Mouse (Mus musculus): ENCODE data around the gene Samd4. TPM values are rescaled to one million over a fixed set of nuclear protein-coding genes. Genes with fewer than 3 reads are reported as not detected.
A peak's percentile ranks its signal among the peaks of the same experiment; 100 is the strongest.

Samd4 gene
- polyA plus RNA-seq, 1 experiment from 2014 or later, result 0.50 TPM

GRCm38 (mm10) chr14:47011171-47012139 lies 128.8 kb downstream of the Samd4 start:
- 49% methylated on average over 18 of the region's 18 CpGs for WGBS (ENCODE audit: insufficient replicate concordance)
- H3K4me2 ChIP-seq, result no peak overlapping the region
- H3K27ac ChIP-seq, result no peak overlapping the region
- H3K4me3 ChIP-seq (replicated peaks), result no peak overlapping the region
- H3K4me1 ChIP-seq (replicated peaks), result 0 out of 2 replicates have a peak, but pooled peaks cover under 1% of the 10 kb centered on the region
- no peaks in the 10 kb centered on the region for H3K27me3 ChIP-seq
- no peak for DNase-seq
- H3K9me3 ChIP-seq (replicated peaks), result no peaks in the 10 kb centered on the region
- H3K9ac ChIP-seq, result no peak overlapping the region
- no peaks in the 10 kb centered on the region for H3K36me3 ChIP-seq
- ATAC-seq (ENCODE audit: low read depth), result no peak

- ATAC-seq (ENCODE audit: low read depth), result no peak
- DNase-seq, result no peak
- no peaks in the 10 kb centered on the region for H3K27me3 ChIP-seq
Measured at GRCm38 (mm10) chr14:47015618-47016017, 133.0 kb downstream of the Samd4 start.

DNA sequence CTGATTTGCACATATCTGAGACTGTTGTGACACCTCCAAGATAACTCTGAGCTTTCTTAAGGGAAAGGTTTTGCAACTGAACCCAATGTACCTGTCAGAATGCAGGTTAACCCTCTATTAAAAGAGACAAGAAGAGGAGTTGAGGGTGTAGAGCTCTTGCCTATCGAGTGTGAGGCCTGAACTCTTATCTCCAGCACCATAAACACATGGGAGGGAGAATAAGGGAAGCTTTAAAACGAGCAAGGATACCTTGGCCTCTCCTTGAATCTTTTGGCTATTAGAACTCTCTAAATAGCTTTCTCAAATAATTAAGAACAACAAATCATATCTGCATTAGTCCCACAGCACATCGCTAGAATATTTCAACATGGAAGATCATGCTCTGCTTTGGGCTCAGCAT lies 135.0 kb downstream of the Samd4 start:
- no peak for ATAC-seq (ENCODE audit: low read depth)
- Histone ChIP-seq H3K9me3 (replicated peaks) (no peaks in the 10 kb centered on the region), H3K36me3 (no peaks in the 10 kb centered on the region), H3K9ac (no peak overlapping the region), H3K27ac (no peak overlapping the region), H3K4me1 (replicated peaks) (0 out of 2 replicates have a peak, but pooled peaks cover 3% of the 10 kb centered on the region), H3K27me3 (no peaks in the 10 kb centered on the region), H3K4me3 (replicated peaks) (no peak overlapping the region), H3K4me2 (no peak overlapping the region)
- WGBS (ENCODE audit: insufficient replicate concordance), result 40% methylated on average over 3 of the region's 3 CpGs
- DNase-seq, result peak; percentile 83

More at GRCm38 (mm10) chr14:47015618-47016017, 133.0 kb downstream of the Samd4 start:
- WGBS (ENCODE audit: insufficient replicate concordance), result 72% methylated on average over 3 of the region's 3 CpGs
- 0 out of 2 replicates have a peak, but pooled peaks cover 3% of the 10 kb centered on the region for H3K4me1 ChIP-seq (replicated peaks)
- no peak overlapping the region for H3K27ac ChIP-seq
- no peaks in the 10 kb centered on the region for H3K36me3 ChIP-seq
- H3K9ac ChIP-seq, result no peak overlapping the region
- no peak overlapping the region for H3K4me2 ChIP-seq
- H3K9me3 ChIP-seq (replicated peaks), result no peaks in the 10 kb centered on the region
- H3K4me3 ChIP-seq (replicated peaks), result no peak overlapping the region

DNA sequence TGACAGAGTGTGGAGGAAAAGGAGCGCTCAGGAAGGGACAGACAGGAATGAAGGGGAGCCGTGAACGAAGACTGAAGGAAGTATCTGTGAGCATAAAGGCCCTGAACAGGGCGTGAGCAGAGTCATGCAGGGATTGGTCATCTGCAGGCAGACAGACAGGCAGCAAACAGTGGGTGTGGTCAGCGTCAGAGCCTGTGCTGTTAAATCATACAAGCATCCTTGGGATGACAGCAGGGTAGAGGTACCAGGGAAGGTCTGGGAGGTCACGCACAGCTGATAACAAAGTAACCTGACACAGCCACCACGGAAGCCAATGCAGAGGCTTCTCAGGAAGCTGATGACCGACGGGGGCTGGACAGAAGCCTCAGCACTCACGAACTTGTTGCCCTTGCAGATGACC lies 138.2 kb downstream of the Samd4 start:
- no peak overlapping the region for H3K4me3 ChIP-seq (replicated peaks)
- ATAC-seq (ENCODE audit: low read depth) (no peak), DNase-seq (peak; percentile 21)
- 0 out of 2 replicates have a peak, but pooled peaks cover 3% of the 10 kb centered on the region for H3K4me1 ChIP-seq (replicated peaks)
- no peaks in the 10 kb centered on the region for H3K36me3 ChIP-seq
- H3K9me3 ChIP-seq (replicated peaks), result no peaks in the 10 kb centered on the region
- 39% methylated on average over 10 of the region's 10 CpGs for WGBS (ENCODE audit: insufficient replicate concordance)
- H3K27me3 ChIP-seq, result no peaks in the 10 kb centered on the region
- H3K4me2 ChIP-seq, result no peak overlapping the region
- no peak overlapping the region for H3K27ac ChIP-seq
- H3K9ac ChIP-seq, result no peak overlapping the region

DNA sequence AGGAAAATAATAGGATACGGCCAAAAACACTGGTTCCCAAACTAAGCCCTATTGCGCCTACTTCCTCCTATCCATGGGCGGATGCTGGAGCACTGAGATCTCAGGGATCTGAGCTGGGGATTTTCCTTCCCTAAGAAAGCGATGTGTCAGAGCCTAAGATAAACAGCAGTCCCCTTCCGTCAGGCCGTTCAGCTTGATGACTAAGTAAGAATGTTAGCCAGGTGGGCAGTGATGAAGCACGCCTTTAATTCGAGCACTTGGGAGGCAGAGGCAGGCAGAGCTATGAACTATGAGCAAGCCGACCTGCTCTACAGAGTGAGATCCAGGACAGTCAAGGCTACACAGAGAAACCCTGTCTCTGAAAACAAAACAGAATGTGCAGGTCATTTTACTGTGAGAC lies 140.9 kb downstream of the Samd4 start:
- Histone ChIP-seq H3K27me3 (no peaks in the 10 kb centered on the region), H3K9ac (no peak overlapping the region), H3K4me1 (replicated peaks) (no peaks in the 10 kb centered on the region), H3K27ac (no peak overlapping the region), H3K4me2 (no peak overlapping the region), H3K36me3 (no peaks in the 10 kb centered on the region), H3K4me3 (replicated peaks) (no peak overlapping the region), H3K9me3 (replicated peaks) (no peaks in the 10 kb centered on the region)
- DNase-seq, result no peak
- WGBS (ENCODE audit: insufficient replicate concordance), result 61% methylated on average over 9 of the region's 9 CpGs
- ATAC-seq (ENCODE audit: low read depth), result no peak

GRCm38 (mm10) chr14:47027431-47028118 lies 144.9 kb downstream of the Samd4 start:
- Histone ChIP-seq H3K4me3 (replicated peaks) (no peak overlapping the region), H3K9ac (no peak overlapping the region), H3K27ac (no peak overlapping the region), H3K36me3 (no peaks in the 10 kb centered on the region), H3K9me3 (replicated peaks) (no peaks in the 10 kb centered on the region), H3K27me3 (no peaks in the 10 kb centered on the region), H3K4me1 (replicated peaks) (no peaks in the 10 kb centered on the region), H3K4me2 (no peak overlapping the region)
- WGBS (ENCODE audit: insufficient replicate concordance), result 44% methylated on average over 6 of the region's 6 CpGs
- DNase-seq, result no peak
- ATAC-seq (ENCODE audit: low read depth), result no peak

- Histone ChIP-seq H3K4me2 (no peak overlapping the region), H3K9me3 (replicated peaks) (no peaks in the 10 kb centered on the region), H3K4me1 (replicated peaks) (no peaks in the 10 kb centered on the region), H3K27ac (no peak overlapping the region), H3K36me3 (no peaks in the 10 kb centered on the region), H3K4me3 (replicated peaks) (no peak overlapping the region), H3K27me3 (peaks cover 2% of the 10 kb centered on the region; the same call in 1 of the 2 replicates), H3K9ac (no peak overlapping the region)
- ATAC-seq (ENCODE audit: low read depth), result no peak
- DNase-seq, result no peak
- 58% methylated on average over 2 of the region's 2 CpGs for WGBS (ENCODE audit: insufficient replicate concordance)
Measured at GRCm38 (mm10) chr14:47031542-47031941, 148.9 kb downstream of the Samd4 start.

- Histone ChIP-seq H3K9me3 (replicated peaks) (no peaks in the 10 kb centered on the region), H3K4me1 (replicated peaks) (no peaks in the 10 kb centered on the region), H3K9ac (no peak overlapping the region), H3K27me3 (peaks cover 2% of the 10 kb centered on the region; the same call in 1 of the 2 replicates), H3K36me3 (no peaks in the 10 kb centered on the region), H3K4me2 (no peak overlapping the region), H3K4me3 (replicated peaks) (no peak overlapping the region), H3K27ac (no peak overlapping the region)
- DNase-seq (no peak), ATAC-seq (ENCODE audit: low read depth) (no peak)
- 47% methylated on average over 4 of the region's 4 CpGs for WGBS (ENCODE audit: insufficient replicate concordance)
Measured at GRCm38 (mm10) chr14:47032140-47032539, 149.5 kb downstream of the Samd4 start.

GRCm38 (mm10) chr14:47033423-47033822 lies 150.8 kb downstream of the Samd4 start:
- Histone ChIP-seq H3K9ac (no peak overlapping the region), H3K27me3 (peaks cover 2% of the 10 kb centered on the region; the same call in 1 of the 2 replicates), H3K4me2 (no peak overlapping the region), H3K4me1 (replicated peaks) (no peaks in the 10 kb centered on the region), H3K4me3 (replicated peaks) (no peak overlapping the region), H3K36me3 (no peaks in the 10 kb centered on the region), H3K27ac (no peak overlapping the region), H3K9me3 (replicated peaks) (no peaks in the 10 kb centered on the region)
- DNase-seq (no peak), ATAC-seq (ENCODE audit: low read depth) (no peak)
- WGBS (ENCODE audit: insufficient replicate concordance), result 65% methylated on average over 5 of the region's 5 CpGs

GRCm38 (mm10) chr14:47041699-47042098 lies 159.0 kb downstream of the Samd4 start:
- 73% methylated on average over 3 of the region's 3 CpGs for WGBS (ENCODE audit: insufficient replicate concordance)

GRCm38 (mm10) chr14:47049051-47049450 lies 166.4 kb downstream of the Samd4 start:
- H3K27me3 ChIP-seq, result no peaks in the 10 kb centered on the region
- no peaks in the 10 kb centered on the region for H3K36me3 ChIP-seq
- H3K4me2 ChIP-seq, result no peak overlapping the region
- no peak overlapping the region for H3K27ac ChIP-seq
- no peak overlapping the region for H3K4me3 ChIP-seq (replicated peaks)
- ATAC-seq (ENCODE audit: low read depth) (no peak), DNase-seq (no peak)
- H3K4me1 ChIP-seq (replicated peaks), result no peaks in the 10 kb centered on the region
- H3K9ac ChIP-seq, result no peak overlapping the region
- 70% methylated on average over 6 of the region's 6 CpGs for WGBS (ENCODE audit: insufficient replicate concordance)
- H3K9me3 ChIP-seq (replicated peaks), result no peaks in the 10 kb centered on the region

More at GRCm38 (mm10) chr14:47041699-47042098, 159.0 kb downstream of the Samd4 start:
- ATAC-seq (ENCODE audit: low read depth), result no peak
- H3K4me3 ChIP-seq (replicated peaks), result no peak overlapping the region
- H3K9me3 ChIP-seq (replicated peaks), result no peaks in the 10 kb centered on the region
- H3K4me1 ChIP-seq (replicated peaks), result no peaks in the 10 kb centered on the region
- DNase-seq, result no peak
- H3K9ac ChIP-seq, result no peak overlapping the region
- no peaks in the 10 kb centered on the region for H3K27me3 ChIP-seq
- H3K27ac ChIP-seq, result no peak overlapping the region
- no peak overlapping the region for H3K4me2 ChIP-seq
- H3K36me3 ChIP-seq, result no peaks in the 10 kb centered on the region
